Mouse (Mus musculus) myocyte (in vitro differentiated cells): ENCODE measurements around the gene Rabgap1l. TPM values are rescaled to one million over a fixed set of nuclear protein-coding genes. Genes with fewer than 3 reads are reported as not detected.

Source experiments
- H3K27me3 ChIP-seq: one replicate; pipeline ENCODE4 v1.6.1; 2011; ENCODE audit not compliant: control insufficient read depth, insufficient read depth, insufficient read length
- H3K36me3 ChIP-seq: one replicate; pipeline ENCODE4 v1.6.1; 2011; ENCODE audit not compliant: control insufficient read depth, insufficient read depth
- H3K4me2 ChIP-seq: one replicate; pipeline ENCODE4 v1.6.1; 2011; ENCODE audit warnings: low read depth, control low read depth
- H3K4me3 ChIP-seq: one replicate; pipeline ENCODE4 v1.5.1; 2011; ENCODE audit warnings: mild to moderate bottlenecking, control low read depth, moderate library complexity
- H3K79me2 ChIP-seq: one replicate; pipeline ENCODE4 v1.6.1; 2011; ENCODE audit not compliant: control insufficient read depth, insufficient read depth
- H3ac ChIP-seq: one replicate; pipeline ENCODE4 v1.6.1; 2011; ENCODE audit not compliant: control insufficient read depth, insufficient read length
- CEBPB ChIP-seq: IDR thresholded peaks from 2 replicates; pipeline ENCODE4 v1.6.1; 2011; ENCODE audit warnings: mild to moderate bottlenecking, moderate library complexity; ENCODE audit not compliant: poor library complexity, insufficient read depth, severe bottlenecking
- E2F4 ChIP-seq: IDR thresholded peaks from one replicate; pipeline ENCODE4 v1.6.1; 2011; ENCODE audit warnings: mild to moderate bottlenecking, control low read depth, moderate library complexity; ENCODE audit not compliant: insufficient read depth
- MAX ChIP-seq: IDR thresholded peaks from one replicate; pipeline ENCODE4 v1.6.1; 2011; ENCODE audit warnings: low read depth, mild to moderate bottlenecking, control low read depth
- MYOD1 ChIP-seq, 3 experiments: IDR thresholded peaks; one replicate each; pipeline ENCODE4 v1.6.1; 2011; ENCODE audit warnings: control low read depth in 2 of 3, low read depth in 2 of 3, mild to moderate bottlenecking in 2 of 3, moderate library complexity in 1 of 3; ENCODE audit not compliant: insufficient read length in 2 of 3, control insufficient read depth in 1 of 3
- MYOG ChIP-seq, 3 experiments: IDR thresholded peaks; one replicate each; pipeline ENCODE4 v1.6.1; 2011; ENCODE audit warnings: control low read depth in 2 of 3, low read depth in 2 of 3, mild to moderate bottlenecking in 2 of 3; ENCODE audit not compliant: insufficient read length in 2 of 3, control insufficient read depth in 1 of 3, insufficient read depth in 1 of 3
- POLR2A ChIP-seq: IDR thresholded peaks from one replicate; pipeline ENCODE4 v1.6.1; 2011; ENCODE audit warnings: low read depth, mild to moderate bottlenecking, control low read depth, moderate library complexity; ENCODE audit not compliant: insufficient read length
- POLR2AphosphoS2 ChIP-seq: IDR thresholded peaks from one replicate; pipeline ENCODE4 v1.6.1; 2011; ENCODE audit warnings: low read depth, control low read depth; ENCODE audit not compliant: insufficient read length
- REST ChIP-seq: IDR thresholded peaks from one replicate; pipeline ENCODE4 v1.6.1; 2011; ENCODE audit warnings: mild to moderate bottlenecking, control low read depth, moderate library complexity; ENCODE audit not compliant: insufficient read depth, insufficient read length
- SRF ChIP-seq: IDR thresholded peaks from one replicate; pipeline ENCODE4 v1.6.1; 2011; ENCODE audit warnings: low read depth; ENCODE audit not compliant: control insufficient read depth, insufficient read length
- TCF12 ChIP-seq: IDR thresholded peaks from one replicate; pipeline ENCODE4 v1.6.1; 2011; ENCODE audit warnings: mild to moderate bottlenecking, control low read depth; ENCODE audit not compliant: poor library complexity, insufficient read depth, severe bottlenecking
- TCF3 ChIP-seq: IDR thresholded peaks from one replicate; pipeline ENCODE4 v1.6.1; 2011; ENCODE audit warnings: low read depth, control low read depth; ENCODE audit not compliant: insufficient read length
- USF1 ChIP-seq: IDR thresholded peaks from one replicate; pipeline ENCODE4 v1.6.1; 2011; ENCODE audit warnings: low read depth, mild to moderate bottlenecking, control low read depth, moderate library complexity
- polyA plus RNA-seq: library from polyadenylated mRNA; unstranded; fragments of >200 nt; fragmentation: generic; extraction: Trizol; gene quantifications from one replicate; pipeline ENCODE4 v1.2.1, GENCODE M21; 2012; ENCODE audit warnings: missing spikeins

The Rabgap1l gene
- polyA plus RNA-seq, 1 experiment, result 6.3 TPM

DNA sequence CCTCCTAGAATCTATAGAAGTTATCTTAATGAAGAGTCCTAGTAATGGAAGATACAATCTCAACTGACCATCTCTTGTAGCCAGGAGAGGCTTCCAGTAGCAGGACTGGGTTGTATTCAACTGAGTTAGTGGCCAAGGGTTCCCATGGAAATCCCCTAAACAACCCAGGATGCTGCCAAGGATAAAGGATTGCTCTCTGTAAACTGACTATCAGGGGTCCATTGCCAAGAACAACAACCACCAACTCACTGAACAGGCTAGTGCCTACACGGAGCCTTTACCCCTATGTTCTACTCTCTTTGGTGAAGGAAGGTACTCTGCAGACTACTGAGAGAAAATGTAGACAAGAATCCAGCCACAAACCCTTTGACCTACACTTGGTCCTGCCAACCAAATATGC is 18.8 kb downstream of the Rabgap1l start:
- Histone ChIP-seq H3ac (no peak overlapping the region), H3K4me2 (no peak overlapping the region), H3K79me2 (peaks cover 14% of the 10 kb centered on the region), H3K36me3 (no peaks in the 10 kb centered on the region), H3K4me3 (no peak overlapping the region), H3K27me3 (no peaks in the 10 kb centered on the region)
- TF ChIP-seq POLR2A, result no peak

DNA sequence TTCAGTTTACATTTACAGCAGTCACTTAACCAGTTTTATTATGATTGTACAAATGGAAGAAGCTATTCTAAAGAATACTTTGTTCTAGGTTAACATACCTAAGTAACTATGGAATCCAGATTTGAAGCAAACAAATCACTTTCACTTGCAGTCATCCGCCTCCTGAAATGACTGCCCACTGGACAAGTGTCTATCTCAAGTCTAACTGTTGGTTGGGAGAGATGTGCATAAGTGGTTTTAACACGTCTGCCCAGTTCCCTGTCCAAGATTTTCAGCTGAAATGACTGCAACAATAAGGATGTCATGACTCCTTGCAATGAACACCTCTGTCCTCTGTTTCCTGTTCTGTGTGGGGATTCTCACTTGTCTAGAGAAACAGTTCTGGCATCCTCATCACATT is 27.4 kb downstream of the Rabgap1l start:
- no peaks in the 10 kb centered on the region for H3K79me2 ChIP-seq
- H3ac ChIP-seq, result no peak overlapping the region
- no peaks in the 10 kb centered on the region for H3K27me3 ChIP-seq
- H3K36me3 ChIP-seq, result no peaks in the 10 kb centered on the region
- no peak for TF ChIP-seq REST
- no peak for TF ChIP-seq POLR2AphosphoS2
- TF ChIP-seq E2F4, result no peak
- no peak for TF ChIP-seq TCF3
- TF ChIP-seq USF1, result no peak
- no peak for TF ChIP-seq MAX
- TF ChIP-seq CEBPB, result no peak
- no peak for TF ChIP-seq MYOG (IDR thresholded peaks at IDR 0.05; ENCODE audit: control insufficient read depth in 1 of 3, insufficient read depth in 1 of 3, insufficient read length in 2 of 3, low read depth in 2 of 3)
- TF ChIP-seq SRF, result no peak
- no peak for TF ChIP-seq TCF12
- TF ChIP-seq MYOD1 (IDR thresholded peaks at IDR 0.05; ENCODE audit: control insufficient read depth in 1 of 3, insufficient read length in 2 of 3, low read depth in 2 of 3), result no peak
- no peak for TF ChIP-seq POLR2A
- no peak overlapping the region for H3K4me3 ChIP-seq
- no peak overlapping the region for H3K4me2 ChIP-seq

DNA sequence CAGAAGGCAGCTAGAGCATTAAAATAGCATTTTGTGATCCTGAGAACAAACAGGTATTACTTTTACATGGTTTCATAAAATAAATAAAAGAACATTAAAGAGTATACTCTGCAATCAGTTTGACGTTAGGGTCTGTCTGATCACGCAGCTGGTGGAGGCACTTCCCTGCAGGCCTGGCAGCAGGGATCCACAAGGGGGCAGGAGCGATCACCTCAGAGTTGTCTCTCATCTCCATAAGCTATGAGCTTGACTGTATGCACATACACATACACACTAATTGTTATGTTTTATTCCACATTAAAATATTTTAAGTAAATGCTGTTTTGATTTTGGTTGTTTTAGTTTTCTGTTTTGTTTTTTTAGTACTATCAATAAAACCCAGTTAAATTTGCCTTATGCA is 34.8 kb downstream of the Rabgap1l start:
- H3ac ChIP-seq, result no peak overlapping the region
- TF ChIP-seq TCF3, result no peak
- no peak for TF ChIP-seq POLR2A
- TF ChIP-seq MYOG (IDR thresholded peaks at IDR 0.05; ENCODE audit: control insufficient read depth in 1 of 3, insufficient read depth in 1 of 3, insufficient read length in 2 of 3, low read depth in 2 of 3), result no peak
- TF ChIP-seq REST, result no peak
- no peak for TF ChIP-seq TCF12
- TF ChIP-seq E2F4, result no peak
- no peak for TF ChIP-seq MAX
- no peak for TF ChIP-seq USF1
- TF ChIP-seq MYOD1 (IDR thresholded peaks at IDR 0.05; ENCODE audit: control insufficient read depth in 1 of 3, insufficient read length in 2 of 3, low read depth in 2 of 3), result no peak
- H3K36me3 ChIP-seq, result no peaks in the 10 kb centered on the region
- H3K4me2 ChIP-seq, result no peak overlapping the region
- H3K27me3 ChIP-seq, result no peaks in the 10 kb centered on the region
- no peaks in the 10 kb centered on the region for H3K79me2 ChIP-seq
- H3K4me3 ChIP-seq, result no peak overlapping the region

DNA sequence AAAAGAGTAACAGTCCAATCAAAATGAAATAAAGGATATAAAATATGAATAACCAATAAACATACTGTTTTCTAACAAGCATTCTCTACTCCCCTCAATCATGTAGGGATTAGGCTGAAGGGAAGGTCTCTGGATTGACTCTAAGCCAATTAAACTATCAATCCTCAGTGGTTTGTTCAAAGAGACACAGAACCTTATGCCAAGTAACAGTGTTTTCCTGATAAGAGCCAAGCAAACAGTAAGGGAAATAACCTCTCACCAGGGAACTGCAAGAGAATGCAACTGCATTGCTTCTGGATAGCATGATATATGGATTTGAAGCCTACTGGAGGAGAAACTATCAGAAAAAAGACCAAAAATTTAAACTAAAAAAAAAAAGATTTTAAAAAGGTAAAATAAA is 37.7 kb downstream of the Rabgap1l start:
- H3K36me3 ChIP-seq, result no peaks in the 10 kb centered on the region
- H3K79me2 ChIP-seq, result no peaks in the 10 kb centered on the region
- TF ChIP-seq CEBPB (no peak), REST (no peak), MAX (no peak), TCF12 (no peak), MYOD1 (IDR thresholded peaks at IDR 0.05; ENCODE audit: control insufficient read depth in 1 of 3, insufficient read length in 2 of 3, low read depth in 2 of 3) (no peak), POLR2A (no peak), USF1 (no peak), MYOG (IDR thresholded peaks at IDR 0.05; ENCODE audit: control insufficient read depth in 1 of 3, insufficient read depth in 1 of 3, insufficient read length in 2 of 3, low read depth in 2 of 3) (no peak)
- no peak overlapping the region for H3K4me3 ChIP-seq
- H3K4me2 ChIP-seq, result no peak overlapping the region
- H3ac ChIP-seq, result no peak overlapping the region
- no peaks in the 10 kb centered on the region for H3K27me3 ChIP-seq

DNA sequence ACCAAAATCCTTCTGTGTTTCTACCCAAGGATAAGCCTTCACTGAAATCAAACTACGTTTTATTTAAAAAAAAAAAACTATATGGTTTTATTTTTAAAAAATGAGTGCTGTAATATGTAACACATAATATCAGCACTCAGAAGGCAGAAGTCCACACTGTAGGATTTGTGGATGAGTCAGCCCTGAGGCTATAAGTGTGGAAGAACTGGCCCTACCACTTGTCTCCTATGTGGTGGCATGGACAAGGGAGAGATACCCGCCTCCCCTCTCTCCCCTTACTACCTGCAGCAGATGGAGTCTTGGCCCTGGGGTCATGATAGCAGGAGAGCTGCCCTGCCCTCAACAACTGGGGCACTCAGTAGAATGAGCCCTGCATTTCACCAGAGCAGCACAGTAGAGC is 42.4 kb downstream of the Rabgap1l start:
- no peak for TF ChIP-seq CEBPB
- Histone ChIP-seq H3ac (no peak overlapping the region), H3K27me3 (no peaks in the 10 kb centered on the region), H3K36me3 (no peaks in the 10 kb centered on the region), H3K79me2 (no peaks in the 10 kb centered on the region), H3K4me3 (no peak overlapping the region), H3K4me2 (no peak overlapping the region)

DNA sequence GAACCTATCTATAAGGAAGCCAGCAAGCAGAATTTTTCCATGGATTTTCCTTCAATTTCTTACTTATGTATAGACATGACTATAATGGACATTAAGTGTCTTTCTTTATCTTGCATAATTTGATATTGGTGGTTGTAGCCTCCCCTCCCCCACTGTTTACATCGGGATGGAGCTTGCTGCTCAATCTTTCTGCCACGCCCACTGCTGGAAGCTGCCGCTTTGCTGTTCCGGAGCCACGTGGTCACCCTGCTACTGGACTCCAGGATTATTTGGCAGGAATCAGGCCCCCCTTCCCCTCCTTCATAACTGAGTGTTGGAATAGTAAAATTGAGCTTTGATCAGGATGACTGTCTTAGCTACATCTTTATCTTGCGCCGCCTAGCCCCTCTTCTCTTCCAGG is 46.2 kb downstream of the Rabgap1l start:
- TF ChIP-seq MYOD1 (IDR thresholded peaks at IDR 0.05; ENCODE audit: control insufficient read depth in 1 of 3, insufficient read length in 2 of 3, low read depth in 2 of 3) (no peak), CEBPB (no peak), TCF12 (no peak), E2F4 (no peak), SRF (no peak), TCF3 (no peak), MAX (no peak), REST (no peak), USF1 (no peak), MYOG (IDR thresholded peaks at IDR 0.05; ENCODE audit: control insufficient read depth in 1 of 3, insufficient read depth in 1 of 3, insufficient read length in 2 of 3, low read depth in 2 of 3) (no peak), POLR2AphosphoS2 (no peak), POLR2A (no peak)
- Histone ChIP-seq H3K4me2 (no peak overlapping the region), H3ac (no peak overlapping the region), H3K4me3 (no peak overlapping the region), H3K27me3 (no peaks in the 10 kb centered on the region), H3K79me2 (no peaks in the 10 kb centered on the region), H3K36me3 (no peaks in the 10 kb centered on the region)
